Mouse (Mus musculus): Measurements from ENCODE around the gene Hdgfl2. TPM values are rescaled to one million over a fixed set of nuclear protein-coding genes. Genes with fewer than 3 reads are reported as not detected.

Hdgfl2 gene
- polyA plus RNA-seq, 1 experiment from 2014 or later = 43.0 TPM

- Histone ChIP-seq H3K4me1 (replicated peaks) (peaks cover 63% of the 10 kb centered on the region), H3K27me3 (no peaks in the 10 kb centered on the region), H3K4me3 (replicated peaks) (peak overlapping the region; percentile 91), H3K27ac (replicated peaks) (peak overlapping the region; percentile 29), H3K9me3 (replicated peaks) (no peaks in the 10 kb centered on the region), H3K9ac (no peak overlapping the region), H3K4me2 (peak overlapping the region; percentile 71), H3K36me3 (replicated peaks) (peaks cover 21% of the 10 kb centered on the region; the same call in 1 of the 2 replicates)
- ATAC-seq (ENCODE audit: insufficient read depth) = no peak
- 35% methylated on average over 13 of the region's 13 CpGs for WGBS (ENCODE audit: insufficient replicate concordance)
Observed at GRCm38 (mm10) chr17:56036901-56037287, 42.5 kb upstream of the Hdgfl2 start.

GRCm38 (mm10) chr17:56038583-56039261 is 40.7 kb upstream of the Hdgfl2 start:
- Histone ChIP-seq H3K9ac (no peak overlapping the region), H3K4me3 (replicated peaks) (no peak overlapping the region), H3K27me3 (no peaks in the 10 kb centered on the region), H3K9me3 (replicated peaks) (no peaks in the 10 kb centered on the region), H3K36me3 (replicated peaks) (peaks cover 27% of the 10 kb centered on the region), H3K27ac (replicated peaks) (no peak overlapping the region), H3K4me1 (replicated peaks) (peaks cover 63% of the 10 kb centered on the region), H3K4me2 (no peak overlapping the region)
- ATAC-seq (ENCODE audit: insufficient read depth) = no peak
- WGBS (ENCODE audit: insufficient replicate concordance) = 74% methylated on average over 8 of the region's 8 CpGs

GRCm38 (mm10) chr17:56039345-56039744 is 40.1 kb upstream of the Hdgfl2 start:
- H3K4me1 ChIP-seq (replicated peaks) = peaks cover 61% of the 10 kb centered on the region
- no peak overlapping the region for H3K9ac ChIP-seq
- 63% methylated on average over 4 of the region's 4 CpGs for WGBS (ENCODE audit: insufficient replicate concordance)
- peak overlapping the region; percentile 88 for H3K4me2 ChIP-seq
- no peak for ATAC-seq (ENCODE audit: insufficient read depth)
- no peaks in the 10 kb centered on the region for H3K27me3 ChIP-seq
- peaks cover 27% of the 10 kb centered on the region for H3K36me3 ChIP-seq (replicated peaks)
- peak overlapping the region; percentile 95 for H3K4me3 ChIP-seq (replicated peaks)
- H3K27ac ChIP-seq (replicated peaks) = peak overlapping the region; percentile 86
- H3K9me3 ChIP-seq (replicated peaks) = no peaks in the 10 kb centered on the region

GRCm38 (mm10) chr17:56040030-56040856 is 39.2 kb upstream of the Hdgfl2 start, which contains the start of gene Chaf1a:
Chaf1a (plus strand) TSS chr17:56040439.
- peak; percentile 72 for ATAC-seq (ENCODE audit: insufficient read depth)
- peak within 1 kb of the TSS; percentile 92 for H3K27ac ChIP-seq (replicated peaks)
- H3K36me3 ChIP-seq (replicated peaks) = peaks cover 31% of the 10 kb centered on the region
- no peaks in the 10 kb centered on the region for H3K9me3 ChIP-seq (replicated peaks)
- H3K9ac ChIP-seq = peak within 1 kb of the TSS; percentile 94
- WGBS (ENCODE audit: insufficient replicate concordance) = under 1% methylated on average over 68 of the region's 68 CpGs
- peak within 1 kb of the TSS; percentile 95 for H3K4me3 ChIP-seq (replicated peaks)
- H3K4me2 ChIP-seq = peak within 1 kb of the TSS; percentile 88
- peaks cover 52% of the 10 kb centered on the region for H3K4me1 ChIP-seq (replicated peaks)
- H3K27me3 ChIP-seq = no peaks in the 10 kb centered on the region

- Histone ChIP-seq H3K4me1 (replicated peaks) (peaks cover 47% of the 10 kb centered on the region), H3K36me3 (replicated peaks) (peaks cover 37% of the 10 kb centered on the region), H3K9me3 (replicated peaks) (no peaks in the 10 kb centered on the region), H3K4me2 (peak overlapping the region; percentile 88), H3K27ac (replicated peaks) (peak overlapping the region; percentile 92), H3K9ac (peak overlapping the region; percentile 94), H3K4me3 (replicated peaks) (peak overlapping the region; percentile 95), H3K27me3 (no peaks in the 10 kb centered on the region)
- no peak for ATAC-seq (ENCODE audit: insufficient read depth)
- WGBS (ENCODE audit: insufficient replicate concordance) = under 1% methylated on average over 12 of the region's 12 CpGs
Observed at GRCm38 (mm10) chr17:56040857-56041163, 38.6 kb upstream of the Hdgfl2 start.

- ATAC-seq (ENCODE audit: insufficient read depth) = no peak
- Histone ChIP-seq H3K9ac (no peak overlapping the region), H3K27ac (replicated peaks) (no peak overlapping the region)
Observed at GRCm38 (mm10) chr17:56051369-56051768, 28.1 kb upstream of the Hdgfl2 start.

GRCm38 (mm10) chr17:56054938-56055337 is 24.5 kb upstream of the Hdgfl2 start:
- Histone ChIP-seq H3K4me1 (replicated peaks) (peaks cover 18% of the 10 kb centered on the region), H3K36me3 (replicated peaks) (peaks cover 94% of the 10 kb centered on the region), H3K27ac (replicated peaks) (no peak overlapping the region), H3K4me2 (no peak overlapping the region), H3K9ac (no peak overlapping the region), H3K27me3 (no peaks in the 10 kb centered on the region), H3K4me3 (replicated peaks) (no peak overlapping the region), H3K9me3 (replicated peaks) (no peaks in the 10 kb centered on the region)
- no peak for ATAC-seq (ENCODE audit: insufficient read depth)

More at GRCm38 (mm10) chr17:56051369-56051768, 28.1 kb upstream of the Hdgfl2 start:
- WGBS (ENCODE audit: insufficient replicate concordance) = 82% methylated on average over 5 of the region's 5 CpGs
- Histone ChIP-seq H3K4me2 (no peak overlapping the region), H3K36me3 (replicated peaks) (peaks cover 94% of the 10 kb centered on the region), H3K4me3 (replicated peaks) (no peak overlapping the region), H3K9me3 (replicated peaks) (no peaks in the 10 kb centered on the region), H3K27me3 (no peaks in the 10 kb centered on the region), H3K4me1 (replicated peaks) (peaks cover 18% of the 10 kb centered on the region)

GRCm38 (mm10) chr17:56055945-56056678 is 23.3 kb upstream of the Hdgfl2 start:
- Histone ChIP-seq H3K4me1 (replicated peaks) (peaks cover 18% of the 10 kb centered on the region), H3K4me2 (no peak overlapping the region), H3K36me3 (replicated peaks) (peaks cover 95% of the 10 kb centered on the region), H3K9me3 (replicated peaks) (no peaks in the 10 kb centered on the region), H3K27me3 (no peaks in the 10 kb centered on the region), H3K4me3 (replicated peaks) (no peak overlapping the region), H3K27ac (replicated peaks) (no peak overlapping the region), H3K9ac (no peak overlapping the region)
- 55% methylated on average over 4 of the region's 4 CpGs for WGBS (ENCODE audit: insufficient replicate concordance)
- 0 out of 2 replicates have a peak, but pooled peaks have one; percentile 33 for ATAC-seq (ENCODE audit: insufficient read depth)

- 91% methylated on average over 11 of the region's 11 CpGs for WGBS (ENCODE audit: insufficient replicate concordance)
- Histone ChIP-seq H3K27ac (replicated peaks) (no peak overlapping the region), H3K27me3 (no peaks in the 10 kb centered on the region), H3K36me3 (replicated peaks) (peaks cover 95% of the 10 kb centered on the region), H3K9me3 (replicated peaks) (no peaks in the 10 kb centered on the region), H3K4me1 (replicated peaks) (peaks cover 18% of the 10 kb centered on the region), H3K4me2 (no peak overlapping the region), H3K4me3 (replicated peaks) (no peak overlapping the region), H3K9ac (no peak overlapping the region)
- ATAC-seq (ENCODE audit: insufficient read depth) = no peak
Observed at GRCm38 (mm10) chr17:56057381-56058120, 21.9 kb upstream of the Hdgfl2 start.

- Histone ChIP-seq H3K4me3 (replicated peaks) (no peak overlapping the region), H3K27ac (replicated peaks) (no peak overlapping the region), H3K9me3 (replicated peaks) (no peaks in the 10 kb centered on the region), H3K9ac (no peak overlapping the region), H3K36me3 (replicated peaks) (peaks cover 100% of the 10 kb centered on the region), H3K4me2 (no peak overlapping the region), H3K27me3 (no peaks in the 10 kb centered on the region), H3K4me1 (replicated peaks) (peaks cover 6% of the 10 kb centered on the region; the same call in 1 of the 2 replicates)
- no peak for ATAC-seq (ENCODE audit: insufficient read depth)
- 90% methylated on average over 7 of the region's 7 CpGs for WGBS (ENCODE audit: insufficient replicate concordance)
Observed at GRCm38 (mm10) chr17:56062081-56062480, 17.4 kb upstream of the Hdgfl2 start.

Data from liver, embryonic 15.5 days (tissue).